In the genomic region with DNA sequence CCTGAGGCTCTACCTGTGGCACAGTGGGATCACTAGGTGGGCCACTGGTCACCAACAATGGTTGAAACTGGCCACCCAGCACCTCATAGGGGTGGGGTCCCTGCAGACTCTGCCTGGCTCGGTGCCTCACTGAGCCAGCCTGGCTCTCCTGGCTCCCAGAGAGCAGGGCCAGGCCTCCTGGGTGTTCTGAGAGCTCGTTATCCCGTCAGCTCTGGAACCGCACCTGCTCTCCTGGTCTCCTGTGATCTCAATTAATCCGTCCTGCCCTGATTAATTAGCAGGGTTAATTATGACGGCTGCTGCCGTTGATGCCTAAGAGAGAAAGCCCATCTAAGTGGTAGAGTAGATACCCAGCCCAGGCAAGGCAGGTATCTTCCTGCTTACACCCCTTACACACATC, we compare ENCODE assay signal across 16 mouse cellular contexts.
"Had no signal": no experiment of that assay in that cellular context is flagged by ENCODE, and none has a peak within 500 bp of the region (broad histone marks: within the 10 kb centered on the region; RNA-seq: fewer than 3 reads in every experiment).

No protein-coding gene starts in this region.

- H3K36me3 ChIP-seq: limb, embryonic 15.5 days; liver, embryonic 12.5 days; midbrain, embryonic 10.5 days; neural tube, embryonic 15.5 days; stomach, embryonic 15.5 days had no signal

- ATAC-seq: liver, embryonic 12.5 days had no signal

- DNase-seq: kidney, adult 18-20 months; kidney, postnatal 10 days; kidney, postnatal 4 days; lung, embryonic 14.5 days; lung, postnatal 10 days; lung, postnatal 4 days; right cerebral cortex, postnatal 4 days; thymus, adult 2 months; thymus, postnatal 25 days had no signal

- H3K9ac ChIP-seq: limb, embryonic 15.5 days; liver, embryonic 12.5 days; lung, embryonic 14.5 days; neural tube, embryonic 15.5 days; stomach, embryonic 15.5 days had no signal

- H3K4me1 ChIP-seq: limb, embryonic 15.5 days; neural tube, embryonic 15.5 days; stomach, embryonic 15.5 days had no signal

- H3K4me2 ChIP-seq: limb, embryonic 15.5 days; liver, embryonic 12.5 days; lung, embryonic 14.5 days; neural tube, embryonic 15.5 days; stomach, embryonic 15.5 days had no signal

- H3K9me3 ChIP-seq: limb, embryonic 15.5 days; liver, embryonic 12.5 days; midbrain, embryonic 10.5 days; neural tube, embryonic 15.5 days; stomach, embryonic 15.5 days had no signal

- H3K4me3 ChIP-seq: layer of hippocampus, adult 2 months; limb, embryonic 15.5 days; liver, embryonic 12.5 days; midbrain, embryonic 10.5 days; myocyte; neural tube, embryonic 15.5 days; stomach, embryonic 15.5 days had no signal

- H3K27me3 ChIP-seq: limb, embryonic 15.5 days; neural tube, embryonic 15.5 days; stomach, embryonic 15.5 days had no signal

- H3K27ac ChIP-seq: layer of hippocampus, adult 2 months; limb, embryonic 15.5 days; liver, embryonic 12.5 days; midbrain, embryonic 10.5 days; neural tube, embryonic 15.5 days; stomach, embryonic 15.5 days had no signal
